Mouse (Mus musculus) midbrain, postnatal 0 days (tissue): Measurements from ENCODE around the gene Snrnp25. TPM values are rescaled to one million over a fixed set of nuclear protein-coding genes. Genes with fewer than 3 reads are reported as not detected.

Experiments used
- ATAC-seq: fragments of 200-750 bp; cut with Nextera tagmentation; 2 replicates; pipeline ENCODE4 v1.8.0; 2017; ENCODE audit warnings: moderate number of reproducible peaks, mild to moderate bottlenecking, moderate TSS enrichment, moderate library complexity; ENCODE audit not compliant: low FRiP score
- DNase-seq: peaks from one replicate; pipeline ENCODE4 v3.0.0-alpha.2; 2015; ENCODE audit warnings: low spot score
- H3K27ac ChIP-seq: fragments of 300-500 bp; sonication (generic); 2 replicates; pipeline ENCODE4 v1.5.1; 2014; ENCODE audit warnings: low read depth, mild to moderate bottlenecking, low read length, mixed read lengths
- H3K27me3 ChIP-seq: fragments of 300-500 bp; sonication (generic); 2 replicates; pipeline ENCODE4 v1.6.1; 2014; ENCODE audit warnings: low read length, control low read depth, mixed read lengths; ENCODE audit not compliant: insufficient read depth
- H3K36me3 ChIP-seq: fragments of 300-500 bp; sonication (generic); 2 replicates; pipeline ENCODE4 v1.6.1; 2014; ENCODE audit warnings: low read length, control low read depth, mixed read lengths; ENCODE audit not compliant: insufficient read depth
- H3K4me1 ChIP-seq: fragments of 300-500 bp; sonication (generic); 2 replicates; pipeline ENCODE4 v1.6.1; 2014; ENCODE audit warnings: mild to moderate bottlenecking, control low read depth, antibody characterized with exemption, low read length, mixed read lengths; ENCODE audit not compliant: insufficient read depth
- H3K4me2 ChIP-seq: fragments of 300-500 bp; sonication (generic); 2 replicates; pipeline ENCODE4 v1.6.1; 2014; ENCODE audit warnings: low read depth, mild to moderate bottlenecking, low read length, mixed read lengths; ENCODE audit not compliant: poor library complexity, severe bottlenecking
- H3K4me3 ChIP-seq: fragments of 300-500 bp; sonication (generic); 2 replicates; pipeline ENCODE4 v1.5.1; 2014; ENCODE audit warnings: low read depth, mild to moderate bottlenecking, low read length, moderate library complexity
- H3K9ac ChIP-seq: fragments of 300-500 bp; sonication (generic); replicated peaks from 2 replicates; pipeline ENCODE4 v1.6.1; 2014; ENCODE audit warnings: mild to moderate bottlenecking, low read length, moderate library complexity, mixed read lengths; ENCODE audit not compliant: poor library complexity, severe bottlenecking
- H3K9me3 ChIP-seq: fragments of 300-500 bp; sonication (generic); 2 replicates; pipeline ENCODE4 v1.6.1; 2016; ENCODE audit warnings: low read length, control low read depth
- CTCF ChIP-seq: IDR thresholded peaks from 2 replicates; pipeline ENCODE4 v1.5.1; 2016; ENCODE audit warnings: antibody characterized with exemption, mild to moderate bottlenecking
- WGBS: fragments of 180-500 bp; shearing (Covaris S2); extraction: QIAGEN DNeasy Blood & Tissue Kit; methylation state at CpG from one replicate; pipeline ENCODE4 v1.1.7; 2014; 5-methylcytosine and 5-hydroxymethylcytosine counted together
- polyA plus RNA-seq: library from polyadenylated mRNA; unstranded; fragments of >200 nt; fragmentation: Nextera tagmentation; extraction: Ambion mirVana; gene quantifications from 2 replicates; pipeline ENCODE4 v1.2.1, GENCODE M21; 2015
- total RNA-seq: library from RNA; depleted of rRNA; stranded (reverse); fragments of >200 nt; gene quantifications from 2 replicates; pipeline ENCODE4 v1.2.3, GENCODE M21; 2014; rRNA removed

The Snrnp25 gene
- total and polyA plus RNA-seq, 2 experiments from 2014 or later, result 13.3 to 47.8 TPM

GRCm38 (mm10) chr11:32256566-32256965 is 51.4 kb downstream of the Snrnp25 start:
- H3K27me3 ChIP-seq, result no peaks in the 10 kb centered on the region
- ATAC-seq (no peak), DNase-seq (no peak)
- H3K9ac ChIP-seq, result no peak overlapping the region
- peaks cover 10% of the 10 kb centered on the region for H3K36me3 ChIP-seq
- H3K9me3 ChIP-seq, result no peaks in the 10 kb centered on the region
- WGBS, result 95% methylated on average over 3 of the region's 3 CpGs
- H3K4me1 ChIP-seq, result no peaks in the 10 kb centered on the region
- no peak overlapping the region for H3K4me3 ChIP-seq
- TF ChIP-seq CTCF, result no peak
- no peak overlapping the region for H3K27ac ChIP-seq
- H3K4me2 ChIP-seq, result no peak overlapping the region

Other genes with a start within 250 kb of the Snrnp25 start
- gene 4930524B15Rik, start 239.8 kb upstream of the Snrnp25 start, total RNA-seq, result 0.94 TPM in 1 of 2 replicates, not detected in the other
- 0.47 and 0.48 TPM in 2 replicates for gene 4930524B15Rik, start 239.8 kb upstream of the Snrnp25 start, polyA plus RNA-seq
- gene Nsg2, start 205.0 kb upstream of the Snrnp25 start, total RNA-seq, result 1,042 and 1,173 TPM in 2 replicates
- 641 and 644 TPM in 2 replicates for gene Nsg2, start 205.0 kb upstream of the Snrnp25 start, polyA plus RNA-seq
- gene Il9r, start 5.1 kb upstream of the Snrnp25 start, total RNA-seq, result 0.33 TPM in 1 of 2 replicates, not detected in the other
- gene Il9r, start 5.1 kb upstream of the Snrnp25 start, polyA plus RNA-seq, result 0.04 TPM in 1 of 2 replicates, not detected in the other
- 27.4 and 55.6 TPM in 2 replicates for gene Rhbdf1, start 16.9 kb downstream of the Snrnp25 start, total RNA-seq
- gene Rhbdf1, start 16.9 kb downstream of the Snrnp25 start, polyA plus RNA-seq, result 17.6 and 21.0 TPM in 2 replicates
- gene Mpg, start 21.1 kb downstream of the Snrnp25 start, total RNA-seq, result 31.7 and 35.0 TPM in 2 replicates
- 31.2 and 37.7 TPM in 2 replicates for gene Mpg, start 21.1 kb downstream of the Snrnp25 start, polyA plus RNA-seq
- gene Nprl3, start 62.3 kb downstream of the Snrnp25 start, total RNA-seq, result 36.0 and 44.7 TPM in 2 replicates
- 35.3 and 38.6 TPM in 2 replicates for gene Nprl3, start 62.3 kb downstream of the Snrnp25 start, polyA plus RNA-seq
- 0.38 TPM in 1 of 2 replicates, not detected in the other for gene Hba-x, start 71.0 kb downstream of the Snrnp25 start, total RNA-seq
- 0.49 TPM in 1 of 2 replicates, not detected in the other for gene Hba-x, start 71.0 kb downstream of the Snrnp25 start, polyA plus RNA-seq
- gene Hba-a1, start 78.1 kb downstream of the Snrnp25 start, total RNA-seq, result 562 and 930 TPM in 2 replicates
- gene Hba-a1, start 78.1 kb downstream of the Snrnp25 start, polyA plus RNA-seq, result 470 and 497 TPM in 2 replicates
- gene Hbq1b, start 81.5 kb downstream of the Snrnp25 start, total RNA-seq, result 1.7 and 5.9 TPM in 2 replicates
- 1.9 and 3.1 TPM in 2 replicates for gene Hbq1b, start 81.5 kb downstream of the Snrnp25 start, polyA plus RNA-seq
- 1,333 and 2,070 TPM in 2 replicates for gene Hba-a2, start 91.1 kb downstream of the Snrnp25 start, total RNA-seq
- 1,100 and 1,214 TPM in 2 replicates for gene Hba-a2, start 91.1 kb downstream of the Snrnp25 start, polyA plus RNA-seq
- 3.2 and 3.6 TPM in 2 replicates for gene Hbq1a, start 94.7 kb downstream of the Snrnp25 start, total RNA-seq
- gene Hbq1a, start 94.7 kb downstream of the Snrnp25 start, polyA plus RNA-seq, result 2.7 and 2.8 TPM in 2 replicates
- 46.4 and 47.5 TPM in 2 replicates for gene Sh3pxd2b, start 142.4 kb downstream of the Snrnp25 start, total RNA-seq
- gene Sh3pxd2b, start 142.4 kb downstream of the Snrnp25 start, polyA plus RNA-seq, result 8.6 and 8.7 TPM in 2 replicates
- 57.5 and 61.1 TPM in 2 replicates for gene Ubtd2, start 250.0 kb downstream of the Snrnp25 start, total RNA-seq
- gene Ubtd2, start 250.0 kb downstream of the Snrnp25 start, polyA plus RNA-seq, result 28.5 and 32.4 TPM in 2 replicates